Mouse (Mus musculus): ENCODE results near the gene Mymx.

DNA sequence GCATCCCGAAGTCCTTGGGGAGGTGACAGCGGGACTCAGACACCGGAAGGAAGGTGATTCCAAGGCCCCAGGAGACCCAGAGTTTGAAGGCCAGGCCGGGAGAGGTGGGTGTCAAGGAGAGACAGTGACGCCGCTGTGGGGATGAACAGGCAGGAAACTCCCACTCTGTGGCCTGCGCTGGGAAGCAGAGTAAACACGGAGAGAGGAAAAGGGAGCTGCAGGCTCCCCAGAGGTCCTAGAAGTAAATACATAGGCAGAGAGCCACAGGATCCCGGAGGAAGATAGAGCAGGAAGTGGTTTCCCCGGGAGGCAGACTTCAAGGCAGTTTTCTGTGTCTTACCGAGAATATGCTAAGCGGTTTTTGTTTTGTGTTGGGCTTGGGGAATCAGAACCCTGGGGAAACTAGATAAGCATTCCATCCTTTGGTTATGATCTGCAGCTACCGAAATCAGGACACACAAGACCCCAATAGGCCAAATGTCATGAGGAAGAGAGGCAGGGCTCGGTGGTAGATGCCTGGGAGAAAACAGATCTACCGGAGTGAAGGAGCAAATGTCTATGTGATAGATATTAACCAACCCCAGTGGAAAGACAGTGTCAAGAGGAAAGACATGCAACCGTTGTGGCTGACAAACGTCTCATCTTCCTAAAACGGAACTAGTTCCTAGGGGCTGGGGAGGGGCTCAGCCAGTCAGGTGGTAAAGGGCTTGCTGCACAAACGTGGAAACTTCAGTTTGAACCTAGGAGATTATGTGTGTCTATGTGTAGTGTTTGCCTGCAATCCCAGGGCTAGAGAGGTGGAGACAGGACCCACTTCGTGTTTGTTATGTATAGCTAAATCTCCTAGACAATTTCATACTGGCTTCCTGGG, 17.7 kb upstream of the Mymx start:
- TF ChIP-seq GATA1 (IDR thresholded peaks at IDR 0.05; ENCODE audit: borderline replicate concordance, low read length) (no peak), CTCF (IDR thresholded peaks at IDR 0.05; ENCODE audit: low read depth, low read length) (no peak), TAL1 (conservative IDR thresholded peaks at IDR 0.05; ENCODE audit: low read depth, low read length) (no peak), GATA2 (IDR thresholded peaks at IDR 0.05; ENCODE audit: borderline replicate concordance, low read depth, low read length) (no peak)

Data from G1E (cell line).